Mouse (Mus musculus) lung, postnatal 0 days (tissue): Measurements from ENCODE around the gene Map6.

ENCODE experiments used
- CTCF ChIP-seq: IDR thresholded peaks from 2 replicates; pipeline ENCODE4 v1.5.1; 2016; ENCODE audit warnings: antibody characterized with exemption, mild to moderate bottlenecking
- EP300 ChIP-seq: IDR thresholded peaks from 2 replicates; pipeline ENCODE4 v1.6.1; 2016; ENCODE audit warnings: antibody characterized with exemption, mild to moderate bottlenecking, control low read depth

- TF ChIP-seq EP300 (no peak), CTCF (no peak)
Observed at GRCm38 (mm10) chr7:99386030-99386429, 118.8 kb downstream of the Map6 start.
